Mouse (Mus musculus) left cerebral cortex, adult 11 months (tissue): ENCODE results near the gene Slc44a3.
A peak's percentile ranks its signal among the peaks of the same experiment; 100 is the strongest.
"Not testable (repeated sequence)": the region's sequence is repeated elsewhere in the genome, so short reads cannot be mapped to it uniquely, and the experiment has no call there.

Experiments used
- DNase-seq: peaks from one replicate; pipeline ENCODE4 v3.0.0; 2022; ENCODE audit warnings: low spot score

Gene Slc44a3

DNA sequence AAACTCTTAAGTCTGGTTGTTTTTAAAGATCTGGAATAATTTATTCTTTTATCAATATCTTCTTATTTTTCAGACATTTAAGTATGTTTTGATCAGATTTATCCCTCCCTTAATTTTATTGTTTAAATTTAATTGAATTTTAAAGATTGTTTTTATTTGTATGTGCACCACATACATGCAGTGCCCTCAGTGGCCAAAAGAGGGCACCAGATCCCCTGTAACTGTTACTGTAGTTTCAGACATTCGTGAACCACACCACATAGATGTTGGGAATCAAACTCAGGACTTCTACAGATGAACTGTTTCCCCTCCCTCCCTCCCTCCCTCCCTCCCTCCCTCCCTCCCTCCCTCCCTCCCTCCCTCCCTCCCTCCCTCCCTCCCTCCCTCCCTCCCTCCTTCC lies 18.2 kb upstream of the Slc44a3 start:
- no peak for DNase-seq

DNA sequence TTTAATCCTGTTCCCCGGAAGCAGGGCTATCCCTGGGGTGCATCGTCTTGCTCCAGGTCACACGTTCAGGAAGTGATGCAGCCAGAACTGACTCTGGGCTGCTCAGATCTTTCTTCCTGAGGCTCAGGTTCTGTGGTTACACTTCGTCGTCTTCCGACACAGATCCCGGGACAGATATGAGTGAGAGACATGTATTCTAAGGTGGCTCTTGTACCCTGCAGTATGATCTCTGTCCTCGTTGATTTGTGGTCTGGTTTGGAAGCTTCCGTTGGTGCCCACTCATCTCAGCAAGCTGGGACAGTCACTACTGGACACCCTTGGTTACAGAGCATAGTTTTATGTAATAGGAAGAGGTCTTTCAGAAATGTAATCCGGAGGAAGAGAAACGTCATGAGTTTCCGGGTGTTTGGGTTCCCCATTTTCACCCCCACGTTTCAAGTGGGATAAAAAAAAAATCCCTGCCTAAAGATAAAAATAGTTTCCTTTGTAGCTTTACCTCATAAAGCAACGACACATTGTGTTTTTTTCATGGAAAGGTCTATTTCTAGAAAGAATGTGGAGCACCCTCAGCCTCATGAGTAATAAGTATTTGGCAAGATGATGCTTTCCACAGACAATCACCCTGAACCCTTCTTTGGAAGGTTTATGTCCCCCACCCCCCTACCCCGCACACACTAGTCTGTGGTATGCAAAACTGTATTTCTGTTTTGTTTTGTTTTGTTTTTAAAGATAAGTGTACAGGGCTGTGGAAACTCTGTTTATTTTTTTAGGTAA lies 15.8 kb upstream of the Slc44a3 start:
- DNase-seq, result no peak

- DNase-seq, result no peak
Measured at GRCm38 (mm10) chr3:121540621-121541020, 8.4 kb upstream of the Slc44a3 start.

DNA sequence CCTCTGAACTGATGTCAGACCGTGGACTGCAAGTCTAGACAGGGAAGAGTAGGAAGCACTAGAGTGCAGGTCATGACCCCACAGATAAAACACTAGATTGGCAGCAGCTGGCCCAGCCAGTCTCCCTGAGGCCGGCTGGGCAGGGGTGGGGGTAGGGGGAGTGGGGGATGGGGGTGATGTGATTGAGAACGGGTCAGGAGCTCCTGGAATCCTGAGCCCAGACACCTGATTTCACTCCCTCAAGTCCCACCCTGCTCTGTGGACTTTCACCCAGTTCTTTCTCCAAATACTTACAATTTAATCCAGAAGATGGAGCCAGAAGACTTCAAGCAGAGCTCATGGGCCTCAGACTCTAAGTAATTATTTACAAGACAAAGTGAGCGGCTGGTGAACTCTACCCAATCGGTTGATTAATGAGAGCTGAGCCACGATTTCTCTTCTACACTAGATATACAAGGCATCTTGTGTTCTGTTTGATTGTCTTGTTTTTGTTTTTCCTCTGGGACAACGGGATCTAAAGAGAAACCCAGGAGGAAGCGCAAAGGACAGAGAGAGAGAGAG lies 7.7 kb upstream of the Slc44a3 start:
- DNase-seq, result no peak

DNA sequence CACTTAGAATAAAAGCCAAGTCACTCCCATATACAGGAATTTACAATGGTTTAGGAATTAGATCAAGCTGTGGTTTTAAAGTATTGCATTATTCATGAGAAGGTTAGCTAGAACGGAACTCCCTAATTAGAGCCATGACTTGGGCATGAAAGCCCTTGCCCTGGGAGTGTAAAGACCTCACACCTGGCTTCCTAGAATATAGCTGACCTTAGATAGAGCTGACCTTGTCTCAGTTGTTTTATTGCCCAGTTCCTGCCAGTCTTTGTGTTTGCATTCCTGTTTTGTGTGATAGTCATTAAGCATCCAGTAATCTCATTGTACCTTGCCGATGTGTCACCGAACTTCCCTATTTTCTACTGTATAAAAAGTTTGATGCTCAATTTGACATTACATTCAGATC lies 6.6 kb upstream of the Slc44a3 start:
- DNase-seq, result not testable (repeated sequence)

DNA sequence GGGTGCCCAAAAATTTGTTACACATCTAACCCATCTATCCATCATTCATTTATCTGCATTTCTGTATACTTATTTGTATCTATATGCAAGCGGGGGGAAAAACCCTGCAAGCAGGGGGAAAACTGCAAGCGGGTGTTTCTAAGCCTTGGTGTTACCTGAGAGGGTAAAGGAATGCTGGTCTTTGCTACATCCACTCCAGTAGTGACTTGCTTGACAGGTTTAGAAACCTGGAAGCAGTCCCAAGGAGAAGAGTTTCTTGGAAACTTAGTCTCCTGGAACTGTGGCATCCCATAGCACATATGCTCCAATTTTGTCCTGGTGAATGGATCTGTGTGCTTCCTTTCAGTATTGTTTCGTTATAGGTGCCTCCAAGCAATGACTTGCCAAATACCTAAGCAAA lies 5.8 kb upstream of the Slc44a3 start:
- DNase-seq, result no peak

DNA sequence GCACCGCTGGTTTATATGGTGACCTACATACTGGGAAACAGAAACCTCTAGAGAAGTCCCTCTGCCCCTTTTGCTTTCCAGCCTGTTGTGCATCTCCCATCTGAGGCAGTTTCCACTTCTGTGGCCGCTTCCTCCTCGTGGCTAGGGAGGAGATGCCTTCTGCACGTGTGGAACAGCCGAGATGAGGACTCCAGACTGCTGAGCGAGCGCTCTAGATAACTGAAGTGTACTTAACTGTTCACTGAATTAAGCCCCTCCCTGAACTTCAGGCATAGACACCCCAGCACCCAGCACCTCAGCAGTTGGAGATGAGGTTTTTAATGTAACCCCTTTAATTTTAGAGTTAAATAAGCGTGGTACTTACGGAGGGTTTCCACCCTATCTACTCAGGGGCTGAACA lies 4.6 kb upstream of the Slc44a3 start:
- no peak for DNase-seq

- DNase-seq, result peak; percentile 12
Measured at GRCm38 (mm10) chr3:121535813-121536504, 3.8 kb upstream of the Slc44a3 start.

- DNase-seq, result no peak
Measured at GRCm38 (mm10) chr3:121531370-121532148, 645 bp downstream of the Slc44a3 start.

DNA sequence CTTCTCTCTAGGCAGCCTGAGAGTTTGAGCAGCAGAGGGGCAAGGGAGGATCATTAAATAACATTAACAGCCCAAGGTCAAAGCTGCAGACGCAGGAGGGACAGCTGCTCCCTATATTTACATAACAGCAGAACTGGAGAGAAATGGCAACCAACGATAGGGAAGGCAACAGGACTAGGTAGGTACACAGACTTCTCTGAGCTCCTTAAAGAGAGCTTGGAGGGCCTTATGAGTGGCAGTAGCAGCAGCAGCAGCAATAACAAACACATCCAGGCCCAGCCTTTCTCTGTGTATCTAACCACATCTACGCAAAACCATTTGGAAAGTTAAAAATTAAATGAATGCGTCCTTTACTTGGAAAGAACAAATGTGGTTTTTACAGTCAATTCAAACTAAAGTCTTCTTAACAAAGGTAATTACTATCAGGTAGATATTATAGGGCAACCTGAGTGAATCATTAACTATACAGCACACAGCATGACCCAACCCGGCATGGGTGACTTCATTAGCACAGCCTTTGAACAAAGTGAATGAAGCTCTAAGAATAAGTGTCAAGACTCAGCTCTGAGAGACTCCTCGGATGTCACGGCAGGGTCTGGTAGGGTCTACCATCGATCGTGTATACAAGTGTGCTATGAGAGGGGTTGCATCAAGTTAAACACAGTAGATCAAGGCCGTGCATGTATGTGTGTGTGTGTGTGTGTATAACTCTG lies 1.5 kb downstream of the Slc44a3 start:
- DNase-seq, result no peak

DNA sequence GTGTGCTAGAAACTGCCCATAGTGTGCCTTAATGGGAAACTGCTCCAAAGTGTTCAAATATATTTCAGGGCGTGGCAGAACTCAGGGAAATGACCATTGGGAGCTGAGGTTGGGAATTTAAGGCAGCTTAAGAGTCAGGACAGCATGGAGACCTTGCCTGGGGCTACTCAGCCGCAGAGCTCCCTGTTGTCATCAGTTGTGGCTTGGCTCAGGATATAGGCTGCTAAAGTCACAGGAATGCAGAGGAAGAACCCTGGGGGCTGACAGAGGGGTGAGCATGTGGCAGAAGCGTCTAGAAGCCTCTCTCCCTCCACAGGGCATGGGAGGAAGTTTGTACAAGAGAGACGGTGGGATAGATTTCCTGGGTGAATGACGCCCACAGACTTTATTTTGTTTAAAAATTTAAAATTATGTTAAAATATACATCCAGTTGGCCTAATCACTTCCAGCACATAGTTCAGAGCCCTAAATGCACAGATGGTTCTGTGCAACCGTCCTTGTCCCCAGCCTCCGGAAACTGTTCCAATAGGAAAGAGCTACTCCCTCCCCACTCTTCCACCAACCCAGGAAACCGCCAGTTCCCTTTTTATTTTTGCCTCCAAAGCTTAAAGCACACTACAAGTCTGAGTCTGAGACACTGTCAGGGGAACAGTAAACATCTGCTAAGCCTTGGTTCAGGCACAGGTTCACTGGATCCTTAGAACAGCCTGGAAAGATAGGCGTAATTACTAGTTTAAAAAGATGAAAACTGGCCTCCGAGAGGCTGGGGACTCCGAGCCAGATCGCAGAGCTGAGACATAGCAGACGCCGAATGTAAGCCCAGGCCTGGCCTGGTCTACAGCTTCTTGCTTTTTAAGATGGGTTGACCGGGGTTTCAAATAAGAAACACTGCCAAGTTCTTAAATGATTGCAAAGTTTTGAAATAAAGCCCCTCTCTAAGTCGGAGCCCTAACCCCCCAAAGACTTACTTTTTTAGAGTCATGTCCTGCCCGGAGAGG lies 5.8 kb downstream of the Slc44a3 start:
- DNase-seq, result no peak

- DNase-seq, result no peak
Measured at GRCm38 (mm10) chr3:121521633-121522125, 10.5 kb downstream of the Slc44a3 start.

DNA sequence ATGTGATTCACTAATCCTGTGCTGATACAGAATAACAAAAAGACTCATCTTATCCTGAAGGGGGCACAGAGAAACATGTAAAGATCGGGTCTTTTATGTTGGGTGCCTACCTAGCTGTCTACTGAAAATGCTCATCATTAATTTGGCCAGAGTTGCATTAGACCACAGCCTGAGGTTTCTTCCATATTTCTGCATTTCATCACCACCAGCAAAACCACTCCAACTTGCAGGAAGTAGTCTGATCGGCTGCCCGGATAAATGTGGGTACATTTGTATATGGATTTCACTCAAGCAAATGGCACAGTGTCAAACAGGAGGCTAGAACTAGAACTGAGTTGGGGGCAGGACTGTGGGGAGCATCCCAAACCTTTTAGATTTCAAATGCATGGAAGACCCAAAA lies 11.1 kb downstream of the Slc44a3 start:
- DNase-seq, result no peak

DNA sequence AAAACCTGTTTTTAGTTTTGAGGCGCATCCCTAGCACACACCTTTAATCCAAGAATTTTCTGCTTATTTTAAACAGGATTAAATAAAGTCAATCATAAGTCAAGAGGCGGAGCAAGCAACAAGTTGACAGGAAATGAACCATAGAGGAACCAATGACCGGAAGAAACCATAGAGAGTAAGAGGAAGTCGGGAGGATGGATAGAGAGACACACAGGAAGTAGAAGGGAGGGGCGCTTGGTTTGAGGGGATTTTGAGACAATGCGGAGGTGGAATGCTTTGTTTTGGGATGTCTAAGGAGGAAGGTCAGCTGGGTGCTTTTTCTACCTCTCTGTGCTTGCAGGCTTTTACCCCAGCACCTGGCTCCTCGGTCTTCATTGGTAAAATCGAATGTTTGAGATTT lies 15.2 kb downstream of the Slc44a3 start:
- no peak for DNase-seq

DNA sequence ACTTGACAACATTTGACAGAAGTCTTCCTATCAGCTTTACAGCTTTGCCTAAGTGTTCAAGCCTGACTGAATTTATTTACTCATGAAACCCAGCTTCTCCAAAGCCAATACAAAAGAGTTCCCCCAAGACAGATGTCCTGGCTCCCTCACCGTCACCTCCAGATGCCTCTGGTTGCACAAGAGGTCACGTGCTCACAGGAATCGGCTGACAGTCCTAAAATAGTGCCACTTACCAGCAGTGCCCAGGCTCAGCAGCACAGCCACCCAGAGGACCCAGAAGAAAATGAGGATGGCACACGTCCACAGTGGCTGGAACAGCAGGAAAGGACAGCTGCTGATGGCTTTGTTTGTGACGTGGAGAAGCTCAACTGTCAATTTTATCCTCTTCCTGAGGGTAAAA lies 23.1 kb downstream of the Slc44a3 start:
- no peak for DNase-seq

DNA sequence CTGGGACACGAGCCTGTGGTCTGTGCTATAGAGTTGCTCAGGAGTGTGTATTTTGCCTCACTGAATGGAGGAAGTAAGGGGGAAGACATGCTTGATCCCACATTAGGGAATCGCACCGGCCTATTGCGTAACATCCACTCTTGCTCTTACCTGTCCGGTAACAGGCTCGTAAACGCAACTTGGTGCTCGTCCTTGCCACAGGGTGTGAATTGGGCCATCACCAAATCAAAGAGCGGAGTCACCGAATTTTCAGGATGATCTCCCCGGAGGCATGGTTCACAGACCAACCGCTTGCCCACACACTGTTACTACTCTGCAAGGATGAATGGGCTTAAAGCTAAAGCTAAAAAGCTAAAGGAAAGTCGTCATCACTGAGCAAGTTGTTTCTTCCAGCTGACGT lies 24.5 kb downstream of the Slc44a3 start:
- DNase-seq, result no peak

GRCm38 (mm10) chr3:121506756-121507155 lies 25.4 kb downstream of the Slc44a3 start:
- DNase-seq, result no peak

- no peak for DNase-seq
Measured at GRCm38 (mm10) chr3:121506175-121506574, 26.0 kb downstream of the Slc44a3 start.

- no peak for DNase-seq
Measured at GRCm38 (mm10) chr3:121504927-121505487, 27.2 kb downstream of the Slc44a3 start.

GRCm38 (mm10) chr3:121500734-121501133 lies 31.5 kb downstream of the Slc44a3 start:
- DNase-seq, result no peak
